Mouse (Mus musculus): Measurements from ENCODE around the gene Sorcs2.

DNA sequence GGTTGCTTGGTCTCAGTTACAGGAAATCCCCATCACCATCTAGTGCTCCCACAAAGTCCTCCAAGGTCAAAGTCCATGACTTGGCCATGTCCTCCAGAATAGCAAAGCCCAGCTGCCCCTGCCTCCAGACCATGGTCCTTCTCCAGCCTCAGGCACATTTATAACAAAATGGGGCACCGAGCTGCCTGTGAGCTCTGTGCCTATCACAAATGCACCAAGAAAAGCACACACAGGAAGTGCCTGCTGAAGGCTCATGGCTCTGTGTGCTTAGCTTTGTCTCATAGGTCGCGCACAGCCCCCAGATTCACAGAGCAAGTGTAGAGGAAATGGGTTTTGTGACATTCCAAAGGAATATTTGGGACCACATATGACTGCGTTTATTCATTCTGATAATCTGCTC is 39.8 kb downstream of the Sorcs2 start:
- TF ChIP-seq CTCF (IDR thresholded peaks at IDR 0.05; ENCODE audit: extremely low read depth, insufficient read depth, insufficient read length, insufficient replicate concordance) (no peak), POLR2A (IDR thresholded peaks at IDR 0.05; ENCODE audit: low read depth, low read length) (no peak)

Measured in spleen, adult 2 months (tissue).